Mouse (Mus musculus) small intestine, adult 2 months (tissue): ENCODE results near the gene Phactr1.

ENCODE experiments used
- CTCF ChIP-seq: fragments of 200-500 bp; IDR thresholded peaks from 2 replicates; pipeline ENCODE4 v1.5.1; 2012; ENCODE audit warnings: low read depth, mild to moderate bottlenecking, control low read depth, inconsistent platforms, low read length, moderate library complexity, mixed read lengths; ENCODE audit not compliant: insufficient replicate concordance, insufficient read length; ENCODE audit errors: extremely low read depth
- POLR2A ChIP-seq: fragments of 200-500 bp; IDR thresholded peaks from 2 replicates; pipeline ENCODE4 v1.6.1; 2012; ENCODE audit warnings: low read depth, mild to moderate bottlenecking, control low read depth, inconsistent platforms, low read length, moderate library complexity

DNA sequence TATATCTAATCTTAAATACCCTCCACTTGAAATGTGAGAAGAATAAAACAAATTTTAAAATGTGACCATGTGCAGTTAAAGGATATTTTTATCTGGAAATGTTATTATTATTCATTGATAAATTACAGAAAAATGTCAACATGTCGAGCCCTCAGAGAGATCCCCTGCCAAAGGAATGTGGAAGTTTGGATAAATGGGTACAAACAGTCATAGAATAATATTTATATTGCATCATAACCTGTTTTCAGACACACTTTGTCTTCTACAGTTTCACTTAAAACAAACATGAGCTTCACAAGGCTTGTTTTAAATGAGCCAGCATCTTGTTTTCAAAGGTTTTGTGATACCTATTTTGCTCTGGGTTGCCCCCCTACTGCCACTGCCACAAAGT, 204.3 kb downstream of the Phactr1 start:
- no peak for TF ChIP-seq POLR2A
- no peak for TF ChIP-seq CTCF
